Mouse (Mus musculus): ENCODE data around the gene Tet3.

DNA sequence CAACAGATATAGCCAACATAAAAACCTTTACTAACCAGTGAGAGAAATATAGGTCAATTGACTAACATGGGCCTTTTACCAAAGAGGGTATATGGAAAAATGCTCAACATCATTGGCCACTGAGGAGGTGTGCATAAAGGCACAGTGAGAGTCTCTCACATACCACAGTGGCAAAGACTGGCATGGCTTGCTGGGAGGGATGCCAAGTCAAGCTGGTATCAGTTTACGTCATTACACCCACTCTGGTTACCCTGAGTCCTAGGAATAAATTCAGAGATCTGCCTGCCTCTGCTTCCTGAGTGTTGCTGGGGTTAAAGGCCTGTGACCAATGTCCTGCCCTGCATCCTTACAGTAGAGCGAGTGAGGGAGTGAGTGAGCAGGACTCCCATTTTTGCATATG lies 62.2 kb downstream of the Tet3 start:
- TF ChIP-seq CTCF (IDR thresholded peaks at IDR 0.05; ENCODE audit: insufficient read depth, low read depth, low read length): no peak
- no peak for TF ChIP-seq POLR2A (IDR thresholded peaks at IDR 0.05; ENCODE audit: insufficient read depth, low read depth, low read length)
